Mouse (Mus musculus) cerebellum, postnatal 10 days (tissue): ENCODE measurements around the gene Telo2.

Source experiments
- DNase-seq, 2 experiments: peaks; one replicate each; pipeline ENCODE4 v3.0.0; 2021; ENCODE audit warnings: mixed read lengths in 2 of 2

Telo2 gene

GRCm38 (mm10) chr17:25100052-25100451 is 15.7 kb downstream of the Telo2 start:
- no peak for DNase-seq

- peak; percentile 43 to 48 for DNase-seq
These were observed 19.5 kb downstream of the Telo2 start for GRCm38 (mm10) chr17:25096221-25096620.

- DNase-seq = no peak
These were observed 25.3 kb downstream of the Telo2 start for GRCm38 (mm10) chr17:25090450-25090849.

DNA sequence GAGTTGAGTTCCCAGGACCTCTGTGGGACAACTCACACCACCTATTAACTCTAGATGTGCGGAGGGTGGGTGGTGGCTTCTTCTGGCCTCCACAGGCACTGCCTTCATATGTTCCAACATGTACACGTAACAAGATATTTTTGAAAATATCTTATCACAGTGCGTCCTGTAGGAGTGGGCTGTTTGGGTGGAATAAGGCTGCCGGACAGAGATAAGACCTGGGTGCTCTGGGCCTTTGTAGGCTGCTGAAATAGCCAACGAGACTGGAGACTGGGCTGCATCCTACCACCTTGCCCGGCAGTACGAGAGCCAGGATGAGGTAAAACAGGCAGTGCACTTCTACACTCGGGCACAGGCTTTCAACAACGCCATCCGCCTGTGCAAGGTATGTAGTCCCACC is 26.6 kb downstream of the Telo2 start:
- no peak for DNase-seq

GRCm38 (mm10) chr17:25086724-25087123 is 29.0 kb downstream of the Telo2 start:
- no peak for DNase-seq

DNA sequence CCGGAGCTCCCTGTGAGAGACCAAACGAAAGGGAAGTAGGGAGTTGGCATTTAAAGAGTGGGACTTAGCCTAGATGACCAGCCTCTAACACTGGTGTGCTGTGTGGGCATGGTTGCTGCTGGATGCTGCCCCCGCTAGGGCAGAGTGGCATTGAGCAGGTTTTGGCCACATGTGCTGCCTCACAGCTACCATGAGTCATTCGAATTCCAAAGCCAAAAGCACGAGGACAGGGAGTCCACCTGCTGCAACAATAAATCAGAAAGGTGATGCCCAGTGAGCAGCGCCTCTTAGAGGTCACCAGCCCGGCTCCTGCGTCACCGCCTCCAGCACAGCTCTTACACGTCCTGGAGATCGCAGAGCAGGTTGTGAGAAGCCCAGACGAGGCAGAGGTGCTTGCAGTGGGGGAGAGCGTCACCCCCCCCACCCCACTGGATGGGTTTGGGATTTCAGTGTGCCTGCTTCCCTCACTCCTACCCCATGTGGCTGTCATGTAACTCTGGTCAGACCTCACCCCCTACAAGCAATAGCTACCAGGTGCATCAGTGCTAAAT is 30.9 kb downstream of the Telo2 start:
- no peak for DNase-seq

DNA sequence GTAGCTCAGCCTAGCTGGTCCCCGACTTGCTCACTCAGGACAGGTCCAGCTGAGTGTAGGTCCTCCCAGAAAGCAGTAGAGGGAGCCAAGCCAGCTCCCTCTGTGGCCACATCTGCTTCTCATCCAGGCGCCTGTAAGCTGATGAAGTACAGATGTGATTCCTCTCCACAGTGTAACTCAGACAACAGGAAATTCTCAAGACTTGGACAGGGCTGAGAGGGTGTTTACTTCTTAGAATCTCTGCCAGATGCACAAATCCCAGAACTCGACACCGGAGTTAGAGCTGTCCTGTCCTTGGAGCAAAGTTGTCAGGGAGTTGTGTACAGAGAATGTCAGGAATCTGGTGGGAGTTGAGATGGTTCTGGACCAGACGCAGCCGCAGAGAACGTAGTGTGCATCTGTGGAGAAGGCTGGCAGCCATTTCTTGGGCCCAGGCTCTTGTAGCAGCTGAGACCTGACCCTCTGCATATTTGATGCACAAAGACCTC is 32.3 kb downstream of the Telo2 start, which contains the start of gene Tmem204:
Tmem204 (minus strand) TSS at position 148 of the 488 bp plus-strand sequence.
- DNase-seq = no peak

- no peak for DNase-seq
These were observed 32.9 kb downstream of the Telo2 start for GRCm38 (mm10) chr17:25082887-25083286.

- no peak for DNase-seq
These were observed 33.5 kb downstream of the Telo2 start for GRCm38 (mm10) chr17:25082081-25082847.

GRCm38 (mm10) chr17:25080960-25081381 is 34.8 kb downstream of the Telo2 start:
- DNase-seq = no peak

DNA sequence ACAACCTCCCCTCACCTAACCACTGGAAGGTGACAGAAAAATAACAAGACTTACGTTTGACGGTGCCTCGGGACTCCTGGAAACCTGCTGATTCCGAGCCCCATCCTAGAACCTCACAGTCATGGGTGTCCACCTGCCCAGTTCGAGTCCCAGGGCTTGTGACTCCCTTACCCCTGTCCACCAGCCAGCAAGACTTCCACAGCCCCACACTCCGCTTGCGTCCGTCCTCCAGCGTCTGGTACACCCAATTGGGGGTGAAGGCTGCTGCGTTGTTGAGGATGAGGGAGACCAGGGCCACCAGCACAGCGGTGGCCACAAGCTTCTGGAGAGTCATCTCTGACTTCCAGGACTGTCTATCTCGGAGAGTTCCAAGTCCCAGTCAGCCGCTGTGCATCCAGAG is 35.6 kb downstream of the Telo2 start:
- DNase-seq = no peak

DNA sequence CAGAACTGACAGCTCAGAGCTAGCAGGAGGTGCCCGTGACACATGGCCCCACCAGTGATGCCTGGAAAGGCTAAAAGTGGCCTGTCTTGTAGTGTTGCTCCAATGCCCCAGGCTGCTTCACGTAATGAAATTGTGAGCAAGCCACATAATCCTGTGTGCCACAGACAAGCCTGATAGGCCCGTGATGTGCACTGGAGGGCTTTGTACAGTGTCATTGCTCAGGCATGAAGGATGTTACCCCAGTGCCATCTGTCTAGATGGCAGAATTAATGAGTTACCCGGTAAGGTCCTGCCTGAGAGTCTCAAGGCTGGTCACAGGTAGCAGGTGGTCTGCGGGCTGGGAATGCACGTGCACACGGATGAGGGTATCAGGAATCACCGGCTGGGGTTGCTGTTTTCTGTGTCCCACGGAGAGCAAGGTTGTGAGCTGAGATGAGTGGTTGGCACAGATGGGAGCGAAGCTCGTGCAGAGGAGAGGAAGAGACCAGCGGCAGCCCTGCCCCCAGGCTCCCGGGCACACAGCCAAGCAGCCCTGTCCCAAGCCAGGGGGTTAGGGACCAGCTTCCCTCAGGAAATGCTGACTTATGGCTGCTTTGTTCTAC is 37.9 kb downstream of the Telo2 start:
- peak; percentile 92 to 94 for DNase-seq

DNA sequence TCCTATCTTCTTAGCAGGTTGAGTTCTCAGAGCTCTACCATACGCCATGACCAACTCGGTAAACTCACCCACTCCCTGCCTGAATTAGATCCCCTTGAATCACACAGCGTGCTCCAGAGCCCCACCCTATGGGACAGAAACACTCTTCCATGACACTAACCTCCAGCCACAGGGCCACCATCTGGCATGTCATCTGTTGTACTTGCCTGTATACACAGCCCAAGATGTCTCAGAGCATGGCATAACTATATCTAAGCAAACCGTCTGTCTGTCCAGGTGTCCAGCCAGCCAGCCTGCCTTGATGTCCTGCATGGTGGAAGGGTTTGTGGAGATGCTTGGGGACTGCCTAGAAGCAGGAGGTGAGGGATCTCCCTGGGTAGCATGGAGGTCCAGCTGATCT is 38.9 kb downstream of the Telo2 start:
- DNase-seq = peak; percentile 74 to 79

GRCm38 (mm10) chr17:25068690-25069089 is 47.1 kb downstream of the Telo2 start:
- DNase-seq = no peak

GRCm38 (mm10) chr17:25067442-25067851 is 48.3 kb downstream of the Telo2 start:
- DNase-seq = no peak

GRCm38 (mm10) chr17:25066595-25066994 is 49.2 kb downstream of the Telo2 start:
- no peak for DNase-seq

- DNase-seq = no peak
These were observed 50.6 kb downstream of the Telo2 start for GRCm38 (mm10) chr17:25065189-25065588.

DNA sequence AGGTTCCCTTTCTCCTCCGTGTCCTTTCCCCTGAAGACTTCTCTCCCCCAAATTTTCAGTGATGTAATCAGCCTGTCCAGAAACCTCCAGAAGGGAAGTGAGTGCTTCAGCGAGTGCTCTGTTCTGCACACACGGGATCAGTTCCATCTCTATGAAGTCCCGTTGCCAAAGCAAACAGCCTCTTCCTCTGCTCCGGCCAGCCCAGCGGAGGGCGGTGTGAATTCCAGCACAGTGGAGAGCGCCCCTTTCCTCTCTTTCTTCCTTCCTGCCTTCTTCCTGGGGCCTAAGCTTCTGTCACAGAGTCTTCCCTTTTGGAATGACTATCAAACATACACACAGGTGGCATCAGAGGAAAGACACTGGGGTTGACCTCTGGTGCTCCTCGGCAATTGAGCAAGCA is 51.4 kb downstream of the Telo2 start:
- no peak for DNase-seq

GRCm38 (mm10) chr17:25063872-25064271 is 51.9 kb downstream of the Telo2 start:
- DNase-seq = peak; percentile 68 to 72

DNA sequence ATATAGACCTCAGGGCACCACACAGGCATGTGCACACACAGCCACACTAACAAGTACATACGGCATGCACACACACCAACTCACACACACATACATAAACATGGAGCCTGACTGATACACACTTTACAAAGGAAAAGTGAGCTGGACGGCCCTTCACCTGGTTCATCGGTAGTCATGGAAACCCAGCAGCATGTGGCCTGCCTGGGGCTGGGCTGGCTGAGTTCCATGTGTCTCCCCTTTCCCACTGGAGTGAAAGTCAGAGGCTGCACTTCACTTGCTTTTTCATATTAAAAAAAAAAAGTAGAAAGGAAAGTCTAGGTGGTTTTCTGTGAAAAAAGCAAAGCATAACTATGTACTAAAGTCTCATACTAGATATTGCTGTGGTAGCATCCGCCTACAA is 52.5 kb downstream of the Telo2 start:
- peak in 1 of 2 experiments; percentile 50 for DNase-seq

GRCm38 (mm10) chr17:25057041-25057440 is 58.7 kb downstream of the Telo2 start:
- DNase-seq = no peak

DNA sequence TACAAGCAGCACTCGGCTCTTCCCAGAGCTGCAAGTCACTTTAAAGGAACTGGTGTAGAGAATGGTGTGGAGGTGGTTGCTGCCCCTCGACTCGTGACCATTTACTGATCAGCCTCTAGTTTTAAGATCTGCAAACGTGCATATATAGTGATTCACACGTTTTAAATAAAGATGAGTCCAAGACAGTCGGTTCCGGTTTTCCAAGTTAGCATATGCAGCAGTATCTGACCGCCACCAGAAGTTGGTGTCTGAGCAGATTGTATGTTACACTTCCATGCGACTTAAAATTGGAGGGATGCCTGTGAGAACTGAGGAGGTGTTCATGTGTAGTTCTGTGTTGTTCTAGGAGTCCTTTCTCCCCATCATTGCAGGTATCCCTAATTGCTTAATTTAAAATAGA is 62.5 kb downstream of the Telo2 start:
- no peak for DNase-seq
